Mouse (Mus musculus) cortical plate, adult 2 months (tissue): ENCODE data around the gene Shank1.

Source experiments
- CTCF ChIP-seq: fragments of 200-500 bp; IDR thresholded peaks from 2 replicates; pipeline ENCODE4 v1.5.1; 2011; ENCODE audit warnings: mild to moderate bottlenecking, control low read depth, low read length; ENCODE audit not compliant: insufficient read depth; ENCODE audit errors: extremely low read depth
- POLR2A ChIP-seq: fragments of 200-500 bp; IDR thresholded peaks from 2 replicates; pipeline ENCODE4 v1.6.1; 2011; ENCODE audit warnings: mild to moderate bottlenecking, low read length, control low read depth; ENCODE audit not compliant: insufficient read depth; ENCODE audit errors: extremely low read depth

GRCm38 (mm10) chr7:44336046-44337021 lies 26.3 kb downstream of the Shank1 start:
- TF ChIP-seq CTCF (no peak), POLR2A (peak; percentile 44; the same call in 1 of the 2 replicates)
